Mouse (Mus musculus) ES-Bruce4 (cell line): ENCODE results near the gene Fastkd5. TPM values are rescaled to one million over a fixed set of nuclear protein-coding genes. Genes with fewer than 3 reads are reported as not detected.

Experiments used
- H3K27ac ChIP-seq: 2 replicates; pipeline ENCODE4 v1.5.1; 2012; ENCODE audit warnings: low read length, inconsistent platforms; ENCODE audit not compliant: insufficient read depth
- H3K27me3 ChIP-seq: 2 replicates; pipeline ENCODE4 v1.6.1; 2012; ENCODE audit warnings: mild to moderate bottlenecking, low read length, inconsistent platforms; ENCODE audit not compliant: control insufficient read depth, poor library complexity, insufficient read depth, severe bottlenecking
- H3K36me3 ChIP-seq: 2 replicates; pipeline ENCODE4 v1.6.1; 2012; ENCODE audit warnings: inconsistent platforms, mild to moderate bottlenecking, low read length, moderate library complexity; ENCODE audit not compliant: control insufficient read depth, poor library complexity, insufficient read depth, severe bottlenecking
- H3K4me1 ChIP-seq: one replicate; pipeline ENCODE4 v1.8.1; 2011; ENCODE audit warnings: low read length; ENCODE audit not compliant: control insufficient read depth, insufficient read depth
- H3K4me3 ChIP-seq: 2 replicates; pipeline ENCODE4 v1.5.1; 2011; ENCODE audit warnings: low read depth, mild to moderate bottlenecking, low read length
- H3K9ac ChIP-seq: 2 replicates; pipeline ENCODE4 v1.6.1; 2012; ENCODE audit warnings: low read depth, mild to moderate bottlenecking, inconsistent platforms; ENCODE audit not compliant: poor library complexity, severe bottlenecking
- H3K9me3 ChIP-seq: replicated peaks from 2 replicates; pipeline ENCODE4 v1.6.1; 2012; ENCODE audit warnings: mild to moderate bottlenecking, low read length, inconsistent platforms; ENCODE audit not compliant: control insufficient read depth, poor library complexity, insufficient read depth, severe bottlenecking
- CTCF ChIP-seq: IDR thresholded peaks from one replicate; pipeline ENCODE4 v1.8.1; 2011; ENCODE audit warnings: low read depth, low read length
- EP300 ChIP-seq: IDR thresholded peaks from 2 replicates; pipeline ENCODE4 v1.6.1; 2011; ENCODE audit warnings: low read depth, low read length; ENCODE audit not compliant: insufficient read depth
- POLR2A ChIP-seq: IDR thresholded peaks from one replicate; pipeline ENCODE4 v1.8.1; 2011; ENCODE audit warnings: low read length; ENCODE audit not compliant: insufficient read depth
- polyA plus RNA-seq: library from polyadenylated mRNA; stranded (reverse); fragments of >200 nt; gene quantifications from 2 replicates; pipeline ENCODE4 v1.2.4, GENCODE M21; 2011; ENCODE audit warnings: low read depth; ENCODE audit not compliant: missing spikeins, insufficient read depth, insufficient read length

Gene Fastkd5
- polyA plus RNA-seq = 21.5 and 22.5 TPM in 2 replicates

- TF ChIP-seq CTCF (no peak), POLR2A (no peak), EP300 (no peak)
- Histone ChIP-seq H3K4me1 (peaks cover 9% of the 10 kb centered on the region), H3K27ac (peak within 1 kb of the TSS; percentile 0; the same call in 1 of the 2 replicates), H3K36me3 (peaks cover 28% of the 10 kb centered on the region), H3K4me3 (peak within 1 kb of the TSS; percentile 87), H3K27me3 (no peaks in the 10 kb centered on the region), H3K9me3 (no peaks in the 10 kb centered on the region), H3K9ac (peak within 1 kb of the TSS; percentile 79)
Observed at GRCm38 (mm10) chr2:130629839-130630203, at the start of gene Fastkd5, which contains the start of gene Ubox5. Fastkd5 (minus strand) TSS chr2:130630027. Ubox5 (minus strand) TSS chr2:130630038.

- no peak overlapping the region for H3K9ac ChIP-seq
- no peak overlapping the region for H3K4me3 ChIP-seq
- no peaks in the 10 kb centered on the region for H3K4me1 ChIP-seq
- peaks cover 41% of the 10 kb centered on the region for H3K36me3 ChIP-seq
- H3K27ac ChIP-seq = no peak overlapping the region
- no peak for TF ChIP-seq POLR2A
- TF ChIP-seq CTCF = no peak
- no peak for TF ChIP-seq EP300
- no peaks in the 10 kb centered on the region for H3K27me3 ChIP-seq
- no peaks in the 10 kb centered on the region for H3K9me3 ChIP-seq
Observed at GRCm38 (mm10) chr2:130679154-130679553, 49.3 kb upstream of the Fastkd5 start.

GRCm38 (mm10) chr2:130677211-130677610 lies 47.4 kb upstream of the Fastkd5 start:
- Histone ChIP-seq H3K36me3 (peaks cover 56% of the 10 kb centered on the region), H3K9ac (no peak overlapping the region), H3K27ac (no peak overlapping the region), H3K4me3 (no peak overlapping the region), H3K27me3 (no peaks in the 10 kb centered on the region), H3K9me3 (no peaks in the 10 kb centered on the region), H3K4me1 (no peaks in the 10 kb centered on the region)
- TF ChIP-seq POLR2A (no peak), EP300 (no peak), CTCF (no peak)

GRCm38 (mm10) chr2:130667559-130667958 lies 37.7 kb upstream of the Fastkd5 start, which contains the start of gene Itpa:
Itpa (plus strand) TSS chr2:130667610.
- peak within 1 kb of the TSS; percentile 89 for H3K4me3 ChIP-seq
- TF ChIP-seq CTCF = no peak
- 0 out of 2 replicates have a peak, but pooled peaks have one; percentile 36 for TF ChIP-seq EP300
- no peak for TF ChIP-seq POLR2A
- H3K36me3 ChIP-seq = peaks cover 12% of the 10 kb centered on the region
- no peaks in the 10 kb centered on the region for H3K27me3 ChIP-seq
- H3K9me3 ChIP-seq = no peaks in the 10 kb centered on the region
- H3K27ac ChIP-seq = peak within 1 kb of the TSS; percentile 28; the same call in 1 of the 2 replicates
- peaks cover 4% of the 10 kb centered on the region for H3K4me1 ChIP-seq
- peak within 1 kb of the TSS; percentile 79 for H3K9ac ChIP-seq

GRCm38 (mm10) chr2:130664102-130664701 lies 34.4 kb upstream of the Fastkd5 start, which contains the start of gene Ddrgk1:
Ddrgk1 (minus strand) TSS chr2:130664659.
- Histone ChIP-seq H3K27ac (peak within 1 kb of the TSS; percentile 69; the same call in 1 of the 2 replicates), H3K4me3 (peak within 1 kb of the TSS; percentile 89), H3K4me1 (peaks cover under 1% of the 10 kb centered on the region), H3K36me3 (peaks cover 4% of the 10 kb centered on the region), H3K27me3 (no peaks in the 10 kb centered on the region), H3K9me3 (no peaks in the 10 kb centered on the region), H3K9ac (peak within 1 kb of the TSS; percentile 87)
- TF ChIP-seq POLR2A (peak; percentile 74), EP300 (no peak), CTCF (no peak)

GRCm38 (mm10) chr2:130663342-130663741 lies 33.5 kb upstream of the Fastkd5 start:
- Histone ChIP-seq H3K4me3 (peak overlapping the region; percentile 89), H3K27ac (no peak overlapping the region), H3K36me3 (peaks cover 4% of the 10 kb centered on the region), H3K9me3 (no peaks in the 10 kb centered on the region), H3K4me1 (no peaks in the 10 kb centered on the region), H3K27me3 (no peaks in the 10 kb centered on the region), H3K9ac (peak overlapping the region; percentile 87)
- TF ChIP-seq EP300 (no peak), CTCF (no peak), POLR2A (no peak)
